Comparison of ENCODE assay signal across 15 mouse cellular contexts in genomic region chr5:45000996-45001395, GRCm38 (mm10).
"Had no signal": no experiment of that assay in that cellular context is flagged by ENCODE, and none has a peak within 500 bp of the region (broad histone marks: within the 10 kb centered on the region; RNA-seq: fewer than 3 reads in every experiment).

No protein-coding gene starts in this region.

- H3K4me3 ChIP-seq: megakaryocyte, embryonic 14.5 days; midbrain, embryonic 13.5 days; midbrain, embryonic 15.5 days; neural tube, embryonic 12.5 days; stomach, embryonic 15.5 days had no signal

- ATAC-seq: liver, postnatal 0 days; midbrain, embryonic 13.5 days; midbrain, embryonic 15.5 days had no signal

- DNase-seq: liver, postnatal 0 days; lung, postnatal 10 days; lung, postnatal 36 days; right cerebral cortex, postnatal 14 days; thymus, adult 2 months; thymus, postnatal 25 days; thymus, postnatal 4 days had no signal

- H3K9me3 ChIP-seq: megakaryocyte, embryonic 14.5 days; midbrain, embryonic 13.5 days; midbrain, embryonic 15.5 days; neural tube, embryonic 12.5 days; stomach, embryonic 15.5 days had no signal

- H3K9ac ChIP-seq: liver, postnatal 0 days; midbrain, embryonic 13.5 days; midbrain, embryonic 15.5 days; neural tube, embryonic 12.5 days; stomach, embryonic 15.5 days had no signal

- H3K27me3 ChIP-seq: megakaryocyte, embryonic 14.5 days; midbrain, embryonic 13.5 days; midbrain, embryonic 15.5 days; neural tube, embryonic 12.5 days; stomach, embryonic 15.5 days had no signal

- H3K36me3 ChIP-seq: midbrain, embryonic 13.5 days; midbrain, embryonic 15.5 days; neural tube, embryonic 12.5 days; stomach, embryonic 15.5 days had no signal

- H3K27ac ChIP-seq: macrophage; midbrain, embryonic 13.5 days; midbrain, embryonic 15.5 days; neural tube, embryonic 12.5 days; stomach, embryonic 15.5 days; stomach, postnatal 0 days had no signal

- H3K4me1 ChIP-seq: megakaryocyte, embryonic 14.5 days; midbrain, embryonic 13.5 days; midbrain, embryonic 15.5 days; neural tube, embryonic 12.5 days; stomach, embryonic 15.5 days had no signal

- H3K4me2 ChIP-seq: midbrain, embryonic 11.5 days; midbrain, embryonic 13.5 days; midbrain, embryonic 15.5 days; neural tube, embryonic 12.5 days; stomach, embryonic 15.5 days had no signal
